Mouse (Mus musculus): ENCODE measurements around the gene Fadd. TPM values are rescaled to one million over a fixed set of nuclear protein-coding genes. Genes with fewer than 3 reads are reported as not detected.

Gene Fadd
- polyA plus RNA-seq, 1 experiment from 2014 or later, result 11.2 TPM

- Histone ChIP-seq H3K27ac (replicated peaks; ENCODE audit: low read depth, low read length) (no peak overlapping the region), H3K27me3 (ENCODE audit: control insufficient read depth, insufficient read depth, low read length) (no peaks in the 10 kb centered on the region), H3K9ac (replicated peaks; ENCODE audit: low read length) (no peak overlapping the region), H3K4me3 (ENCODE audit: low read depth, low read length) (no peak overlapping the region), H3K4me2 (ENCODE audit: low read depth, low read length) (no peak overlapping the region), H3K36me3 (replicated peaks; ENCODE audit: control insufficient read depth, insufficient read depth, low read depth, low read length) (no peaks in the 10 kb centered on the region), H3K4me1 (ENCODE audit: control insufficient read depth, insufficient read depth, low read length) (no peaks in the 10 kb centered on the region), H3K9me3 (replicated peaks; ENCODE audit: control insufficient read depth, low read length) (no peaks in the 10 kb centered on the region)
- WGBS, result 24% methylated on average over 6 of the region's 6 CpGs
- DNase-seq (ENCODE audit: low spot score), result no peak
- no peak for ATAC-seq (replicated peaks; ENCODE audit: insufficient number of reproducible peaks, low FRiP score, low TSS enrichment, low read depth)
Measured at GRCm38 (mm10) chr7:144600333-144600900, 18.2 kb upstream of the Fadd start.

- DNase-seq (ENCODE audit: low spot score), result peak; percentile 18
- no peak overlapping the region for H3K4me2 ChIP-seq (ENCODE audit: low read depth, low read length)
- no peaks in the 10 kb centered on the region; the same call in 1 of the 2 replicates for H3K27me3 ChIP-seq (ENCODE audit: control insufficient read depth, insufficient read depth, low read length)
- no peaks in the 10 kb centered on the region for H3K36me3 ChIP-seq (replicated peaks; ENCODE audit: control insufficient read depth, insufficient read depth, low read depth, low read length)
- H3K27ac ChIP-seq (replicated peaks; ENCODE audit: low read depth, low read length), result no peak overlapping the region
- no peaks in the 10 kb centered on the region for H3K4me1 ChIP-seq (ENCODE audit: control insufficient read depth, insufficient read depth, low read length)
- no peak for ATAC-seq (replicated peaks; ENCODE audit: insufficient number of reproducible peaks, low FRiP score, low TSS enrichment, low read depth)
- WGBS, result 87% methylated on average over 3 of the region's 3 CpGs
- H3K9me3 ChIP-seq (replicated peaks; ENCODE audit: control insufficient read depth, low read length), result no peaks in the 10 kb centered on the region
- no peak overlapping the region for H3K4me3 ChIP-seq (ENCODE audit: low read depth, low read length)
- H3K9ac ChIP-seq (replicated peaks; ENCODE audit: low read length), result no peak overlapping the region
Measured at GRCm38 (mm10) chr7:144589508-144589907, 7.2 kb upstream of the Fadd start.

GRCm38 (mm10) chr7:144587291-144587690, 5.0 kb upstream of the Fadd start:
- 52% methylated on average over 2 of the region's 2 CpGs for WGBS
- Histone ChIP-seq H3K4me2 (ENCODE audit: low read depth, low read length) (no peak overlapping the region), H3K4me1 (ENCODE audit: control insufficient read depth, insufficient read depth, low read length) (no peaks in the 10 kb centered on the region), H3K27me3 (ENCODE audit: control insufficient read depth, insufficient read depth, low read length) (no peaks in the 10 kb centered on the region; the same call in 1 of the 2 replicates), H3K4me3 (ENCODE audit: low read depth, low read length) (no peak overlapping the region), H3K9ac (replicated peaks; ENCODE audit: low read length) (no peak overlapping the region), H3K36me3 (replicated peaks; ENCODE audit: control insufficient read depth, insufficient read depth, low read depth, low read length) (no peaks in the 10 kb centered on the region), H3K9me3 (replicated peaks; ENCODE audit: control insufficient read depth, low read length) (no peaks in the 10 kb centered on the region), H3K27ac (replicated peaks; ENCODE audit: low read depth, low read length) (no peak overlapping the region)
- ATAC-seq (replicated peaks; ENCODE audit: insufficient number of reproducible peaks, low FRiP score, low TSS enrichment, low read depth), result no peak
- DNase-seq (ENCODE audit: low spot score), result peak; percentile 58

GRCm38 (mm10) chr7:144585648-144586047, 3.4 kb upstream of the Fadd start:
- ATAC-seq (replicated peaks; ENCODE audit: insufficient number of reproducible peaks, low FRiP score, low TSS enrichment, low read depth) (no peak), DNase-seq (ENCODE audit: low spot score) (peak; percentile 81)
- H3K27me3 ChIP-seq (ENCODE audit: control insufficient read depth, insufficient read depth, low read length), result no peaks in the 10 kb centered on the region; the same call in 1 of the 2 replicates
- H3K4me3 ChIP-seq (ENCODE audit: low read depth, low read length), result no peak overlapping the region
- H3K4me2 ChIP-seq (ENCODE audit: low read depth, low read length), result no peak overlapping the region
- H3K9me3 ChIP-seq (replicated peaks; ENCODE audit: control insufficient read depth, low read length), result no peaks in the 10 kb centered on the region
- WGBS, result 13% methylated on average over 6 of the region's 6 CpGs
- no peaks in the 10 kb centered on the region for H3K36me3 ChIP-seq (replicated peaks; ENCODE audit: control insufficient read depth, insufficient read depth, low read depth, low read length)
- H3K27ac ChIP-seq (replicated peaks; ENCODE audit: low read depth, low read length), result no peak overlapping the region
- H3K9ac ChIP-seq (replicated peaks; ENCODE audit: low read length), result no peak overlapping the region
- no peaks in the 10 kb centered on the region for H3K4me1 ChIP-seq (ENCODE audit: control insufficient read depth, insufficient read depth, low read length)

GRCm38 (mm10) chr7:144583619-144584018, 1.4 kb upstream of the Fadd start:
- Histone ChIP-seq H3K4me1 (ENCODE audit: control insufficient read depth, insufficient read depth, low read length) (no peaks in the 10 kb centered on the region), H3K27ac (replicated peaks; ENCODE audit: low read depth, low read length) (no peak overlapping the region), H3K9ac (replicated peaks; ENCODE audit: low read length) (no peak overlapping the region), H3K4me3 (ENCODE audit: low read depth, low read length) (no peak overlapping the region), H3K9me3 (replicated peaks; ENCODE audit: control insufficient read depth, low read length) (no peaks in the 10 kb centered on the region), H3K4me2 (ENCODE audit: low read depth, low read length) (no peak overlapping the region), H3K27me3 (ENCODE audit: control insufficient read depth, insufficient read depth, low read length) (no peaks in the 10 kb centered on the region; the same call in 1 of the 2 replicates), H3K36me3 (replicated peaks; ENCODE audit: control insufficient read depth, insufficient read depth, low read depth, low read length) (no peaks in the 10 kb centered on the region; the same call in 1 of the 2 replicates)
- DNase-seq (ENCODE audit: low spot score) (peak; percentile 72), ATAC-seq (replicated peaks; ENCODE audit: insufficient number of reproducible peaks, low FRiP score, low TSS enrichment, low read depth) (no peak)
- 8% methylated on average over 4 of the region's 4 CpGs for whole genome bisulfite sequencing

- WGBS, result 2% methylated on average over 43 of the region's 43 CpGs
- peak; percentile 68 for ATAC-seq (replicated peaks; ENCODE audit: insufficient number of reproducible peaks, low FRiP score, low TSS enrichment, low read depth)
Measured at GRCm38 (mm10) chr7:144581559-144582283, 542 bp downstream of the Fadd start.

GRCm38 (mm10) chr7:144577876-144578275, 4.4 kb downstream of the Fadd start:
- Histone ChIP-seq H3K36me3 (replicated peaks; ENCODE audit: control insufficient read depth, insufficient read depth, low read depth, low read length) (no peaks in the 10 kb centered on the region; the same call in 1 of the 2 replicates), H3K4me2 (ENCODE audit: low read depth, low read length) (no peak overlapping the region), H3K9ac (replicated peaks; ENCODE audit: low read length) (no peak overlapping the region), H3K27ac (replicated peaks; ENCODE audit: low read depth, low read length) (no peak overlapping the region), H3K27me3 (ENCODE audit: control insufficient read depth, insufficient read depth, low read length) (no peaks in the 10 kb centered on the region), H3K9me3 (replicated peaks; ENCODE audit: control insufficient read depth, low read length) (no peaks in the 10 kb centered on the region), H3K4me1 (ENCODE audit: control insufficient read depth, insufficient read depth, low read length) (no peaks in the 10 kb centered on the region), H3K4me3 (ENCODE audit: low read depth, low read length) (no peak overlapping the region)
- no peak for DNase-seq (ENCODE audit: low spot score)
- 88% methylated on average over 5 of the region's 5 CpGs for WGBS
- ATAC-seq (replicated peaks; ENCODE audit: insufficient number of reproducible peaks, low FRiP score, low TSS enrichment, low read depth), result no peak

More at GRCm38 (mm10) chr7:144581559-144582283, 542 bp downstream of the Fadd start:
- Histone ChIP-seq H3K4me3 (ENCODE audit: low read depth, low read length) (peak overlapping the region; percentile 75), H3K4me2 (ENCODE audit: low read depth, low read length) (peak overlapping the region; percentile 84), H3K36me3 (replicated peaks; ENCODE audit: control insufficient read depth, insufficient read depth, low read depth, low read length) (no peaks in the 10 kb centered on the region; the same call in 1 of the 2 replicates), H3K27me3 (ENCODE audit: control insufficient read depth, insufficient read depth, low read length) (no peaks in the 10 kb centered on the region), H3K9ac (replicated peaks; ENCODE audit: low read length) (peak overlapping the region; percentile 87), H3K4me1 (ENCODE audit: control insufficient read depth, insufficient read depth, low read length) (no peaks in the 10 kb centered on the region), H3K9me3 (replicated peaks; ENCODE audit: control insufficient read depth, low read length) (no peaks in the 10 kb centered on the region), H3K27ac (replicated peaks; ENCODE audit: low read depth, low read length) (peak overlapping the region; percentile 84)
- DNase-seq (ENCODE audit: low spot score), result peak; percentile 89

GRCm38 (mm10) chr7:144572234-144572633, 10.0 kb downstream of the Fadd start:
- ATAC-seq (replicated peaks; ENCODE audit: insufficient number of reproducible peaks, low FRiP score, low TSS enrichment, low read depth), result no peak
- Histone ChIP-seq H3K36me3 (replicated peaks; ENCODE audit: control insufficient read depth, insufficient read depth, low read depth, low read length) (no peaks in the 10 kb centered on the region), H3K27ac (replicated peaks; ENCODE audit: low read depth, low read length) (no peak overlapping the region), H3K4me3 (ENCODE audit: low read depth, low read length) (no peak overlapping the region), H3K27me3 (ENCODE audit: control insufficient read depth, insufficient read depth, low read length) (no peaks in the 10 kb centered on the region), H3K4me2 (ENCODE audit: low read depth, low read length) (no peak overlapping the region), H3K9ac (replicated peaks; ENCODE audit: low read length) (no peak overlapping the region), H3K4me1 (ENCODE audit: control insufficient read depth, insufficient read depth, low read length) (no peaks in the 10 kb centered on the region), H3K9me3 (replicated peaks; ENCODE audit: control insufficient read depth, low read length) (no peaks in the 10 kb centered on the region)
- 83% methylated on average over 5 of the region's 5 CpGs for WGBS
- no peak for DNase-seq (ENCODE audit: low spot score)
